ENCODE assay signal across 15 mouse cellular contexts in the genomic region with DNA sequence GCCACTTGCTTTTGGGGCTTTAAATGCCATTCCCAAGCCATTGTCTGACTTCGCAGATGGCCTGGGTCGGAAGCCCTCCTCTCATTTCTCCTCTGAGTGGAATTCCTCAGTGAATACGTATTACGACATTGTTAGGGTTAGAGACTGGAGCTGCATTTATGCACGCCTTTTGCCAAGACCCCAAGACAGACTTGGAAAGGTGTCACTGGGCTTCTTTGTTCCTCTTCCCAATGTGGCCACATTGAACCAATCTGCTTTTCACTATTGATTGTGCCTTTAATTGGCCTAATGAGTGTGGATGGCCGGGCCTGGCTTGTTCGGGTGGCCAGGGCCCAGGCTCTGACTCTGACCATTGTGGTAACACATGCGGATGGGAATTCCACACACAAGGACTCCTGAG.
"Had no signal": no experiment of that assay in that cellular context is flagged by ENCODE, and none has a peak within 500 bp of the region (broad histone marks: within the 10 kb centered on the region; RNA-seq: fewer than 3 reads in every experiment).

No protein-coding gene starts in this region.

- ATAC-seq: midbrain, embryonic 13.5 days; midbrain, embryonic 16.5 days had no signal

- H3K27me3 ChIP-seq: liver, embryonic 13.5 days; megakaryocyte, embryonic 14.5 days; midbrain, embryonic 13.5 days; neural tube, embryonic 13.5 days had no signal

- H3K27ac ChIP-seq: left cerebral cortex, adult 2 months; liver, embryonic 13.5 days; midbrain, embryonic 10.5 days; midbrain, embryonic 13.5 days; neural tube, embryonic 13.5 days had no signal

- H3K4me2 ChIP-seq: liver, embryonic 13.5 days; midbrain, embryonic 13.5 days; neural tube, embryonic 13.5 days had no signal

- H3K4me3 ChIP-seq: left cerebral cortex, adult 2 months; liver, embryonic 13.5 days; megakaryocyte, embryonic 14.5 days; midbrain, embryonic 10.5 days; midbrain, embryonic 13.5 days; myocyte; neural tube, embryonic 13.5 days had no signal

- H3K36me3 ChIP-seq: liver, embryonic 13.5 days; midbrain, embryonic 10.5 days; midbrain, embryonic 13.5 days; neural tube, embryonic 13.5 days had no signal

- H3K9ac ChIP-seq: liver, embryonic 13.5 days; midbrain, embryonic 13.5 days; neural tube, embryonic 13.5 days had no signal

- H3K9me3 ChIP-seq: midbrain, embryonic 10.5 days; midbrain, embryonic 13.5 days; neural tube, embryonic 13.5 days had no signal

- DNase-seq: kidney, postnatal 10 days; kidney, postnatal 36 days; layer of hippocampus, postnatal 36 days; liver, embryonic 13.5 days; lung, adult 2 months; lung, postnatal 36 days; thymus, adult 18-20 months; thymus, postnatal 36 days had no signal

- H3K4me1 ChIP-seq: midbrain, embryonic 10.5 days; midbrain, embryonic 13.5 days; neural tube, embryonic 13.5 days had no signal
